Mouse (Mus musculus) adrenal gland, adult (tissue): ENCODE measurements around the gene Prr12.

Source experiments
- DNase-seq, 2 experiments: peaks; one replicate each; pipeline ENCODE4 v3.0.0; 2022 to 2023; ENCODE audit warnings: low spot score in 1 of 2; ENCODE audit not compliant: inconsistent age in 2 of 2

Prr12 gene

DNA sequence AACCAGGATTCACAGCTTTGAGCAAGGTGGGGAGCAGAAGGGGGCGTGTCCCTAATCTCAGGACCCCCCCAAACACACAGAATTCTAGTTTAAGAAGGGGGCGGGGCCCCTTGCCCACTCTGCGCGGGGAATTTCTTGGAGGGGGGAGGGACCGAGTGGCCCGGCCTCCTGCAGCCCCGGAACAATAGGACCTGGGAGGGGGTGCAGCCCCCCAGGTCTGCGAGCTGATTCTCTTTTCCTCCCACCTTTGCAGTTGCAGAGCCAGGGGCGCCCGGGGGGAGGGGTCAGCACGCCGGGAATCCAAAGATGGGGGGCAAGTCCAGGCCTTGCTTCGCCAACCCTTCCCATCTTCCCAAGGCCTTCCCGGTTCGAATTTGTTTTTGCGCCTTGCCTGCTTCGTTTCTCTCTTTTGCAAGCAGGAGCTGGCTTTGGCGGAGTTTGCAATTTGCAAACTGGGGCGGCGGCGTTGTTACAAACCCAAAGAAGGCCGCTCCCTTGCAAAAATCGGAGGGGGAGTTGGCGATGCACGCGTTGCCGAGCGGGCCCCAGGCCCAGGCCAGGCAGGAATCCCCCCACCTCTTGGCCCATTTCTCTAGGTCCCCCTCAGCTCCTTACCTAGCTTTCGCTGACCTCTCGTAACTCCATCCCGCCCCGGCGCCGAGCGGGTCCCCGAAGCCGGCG lies 360 bp downstream of the Prr12 start:
- DNase-seq: peak; percentile 66 to 87

DNA sequence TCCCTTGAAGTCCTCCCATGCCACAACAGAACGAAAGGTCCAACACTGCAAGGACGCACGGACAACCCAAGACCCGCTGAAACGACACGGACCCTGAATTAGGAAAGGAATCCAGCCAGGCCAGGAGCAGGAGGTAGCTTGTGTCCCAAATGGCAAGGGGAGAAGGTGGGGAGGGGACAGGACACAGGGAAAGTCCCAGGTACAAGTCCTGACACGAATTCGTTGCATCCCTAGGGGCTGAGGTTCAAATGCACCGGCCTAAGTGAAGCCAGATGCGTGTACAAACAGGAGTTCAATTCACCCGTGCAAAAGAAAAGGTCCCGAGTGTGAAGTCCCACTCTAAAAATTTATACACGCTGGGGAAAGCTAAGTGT lies 1.1 kb downstream of the Prr12 start:
- peak; percentile 29 to 72 for DNase-seq

DNA sequence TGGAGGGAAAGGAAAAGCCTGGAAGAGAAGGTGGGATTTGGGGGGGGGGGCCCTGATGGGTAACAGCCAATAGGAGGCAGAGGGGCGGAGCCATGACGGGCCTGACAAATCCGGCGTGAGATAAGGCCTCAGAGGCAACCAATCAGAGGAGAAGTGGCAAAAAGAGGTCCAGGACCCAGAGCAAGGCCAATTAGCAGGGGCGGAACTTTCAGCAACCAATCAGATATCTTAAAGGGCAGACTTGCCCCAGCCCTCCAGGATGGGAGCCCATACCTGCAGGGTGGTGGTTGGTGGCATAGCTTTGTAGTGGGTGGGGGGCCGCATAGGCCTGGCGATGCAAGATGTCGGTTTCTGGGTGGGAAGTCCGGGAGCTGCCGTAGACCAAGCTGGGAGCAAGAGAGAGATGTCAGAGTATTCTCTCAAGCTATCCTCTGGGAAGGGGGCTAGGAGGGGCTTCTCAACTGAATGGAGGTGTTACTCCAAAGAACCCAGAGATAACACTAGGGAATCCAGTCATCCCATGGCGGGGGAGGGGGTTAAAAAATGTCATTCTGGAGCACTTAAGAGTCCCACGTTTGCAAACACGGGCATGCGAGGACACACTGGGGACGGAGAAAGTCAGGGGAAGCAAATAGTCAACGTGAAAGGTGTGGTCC lies 1.6 kb downstream of the Prr12 start:
- peak; percentile 85 to 90 for DNase-seq

DNA sequence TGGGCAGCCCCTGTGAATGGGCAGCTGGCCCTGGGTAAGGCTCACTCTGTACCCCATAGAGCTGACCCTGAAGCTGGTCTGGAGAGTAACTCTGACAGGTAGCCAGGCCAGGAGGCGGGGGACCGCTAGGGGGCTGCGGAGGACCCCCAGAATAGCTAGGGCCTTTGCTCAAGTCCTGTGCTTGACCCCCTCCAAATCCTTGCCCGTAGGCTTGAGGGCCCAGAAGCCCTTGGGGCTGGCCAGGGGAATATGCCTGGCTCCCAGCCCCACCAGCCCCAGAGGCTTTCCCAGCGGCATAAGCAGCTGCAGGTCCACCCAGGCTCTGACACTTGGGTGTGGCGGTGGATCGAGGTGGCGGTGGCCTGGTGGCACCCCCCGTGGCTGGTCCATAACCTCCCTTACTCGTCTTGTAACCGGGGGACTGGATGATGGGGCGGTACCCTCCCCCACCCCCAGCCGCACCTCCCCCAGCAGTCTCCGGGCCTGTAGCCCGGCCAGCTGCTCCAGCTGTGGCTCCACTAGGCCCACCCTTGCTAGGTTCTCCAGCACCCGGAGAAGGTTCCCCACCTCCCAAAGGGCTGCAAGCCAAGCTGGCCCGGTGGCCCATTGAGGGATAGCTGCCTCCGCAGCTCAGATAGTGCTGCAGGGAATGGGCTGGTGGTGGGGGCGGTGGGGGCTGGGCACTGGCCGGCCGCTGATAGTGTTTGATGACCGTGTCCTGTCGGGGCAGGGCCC lies 3.6 kb downstream of the Prr12 start:
- no peak for DNase-seq

DNA sequence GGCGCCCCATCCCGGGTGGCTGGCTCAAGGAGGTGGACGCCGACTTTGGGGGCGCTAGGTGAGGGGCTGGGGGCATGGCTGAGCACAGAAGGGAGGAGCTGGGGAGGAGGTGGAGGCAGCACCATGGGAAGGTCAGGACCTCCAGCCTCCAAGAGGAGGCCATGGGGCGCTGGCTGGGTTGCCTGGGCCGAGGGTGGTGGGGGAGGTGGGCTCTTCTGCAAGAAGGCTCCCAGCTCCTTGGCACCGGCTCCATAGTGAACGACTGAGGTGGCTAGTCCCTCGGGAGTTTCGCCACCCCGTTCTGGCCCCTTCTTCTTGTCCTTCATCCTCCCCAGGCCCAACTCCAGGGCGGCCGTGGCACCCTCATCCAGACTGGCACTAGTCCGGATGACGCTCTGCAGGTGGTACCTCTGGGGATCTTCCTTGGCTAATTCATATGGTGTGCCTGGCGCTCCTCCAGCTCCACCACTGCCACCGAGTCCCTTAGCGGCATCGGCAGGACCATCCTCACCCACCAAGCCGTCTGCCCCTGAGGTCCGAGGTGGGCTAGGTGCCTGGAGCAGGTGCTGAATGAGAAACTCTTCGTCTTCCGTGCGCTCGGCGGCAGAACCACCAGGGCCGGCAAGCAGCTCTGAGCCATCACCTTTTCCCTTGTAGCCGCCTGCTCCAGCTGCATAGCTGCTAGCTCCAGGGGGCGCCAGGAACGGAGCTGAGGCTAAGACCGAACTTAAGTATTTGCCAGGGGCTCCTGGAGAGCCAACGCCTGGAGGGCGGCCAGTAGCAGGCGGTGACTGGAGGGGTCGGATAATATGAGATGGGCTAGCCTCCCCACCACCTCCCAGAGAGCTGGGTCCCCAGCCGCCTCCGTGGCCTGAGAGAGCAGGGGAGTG lies 4.4 kb downstream of the Prr12 start:
- no peak for DNase-seq

DNA sequence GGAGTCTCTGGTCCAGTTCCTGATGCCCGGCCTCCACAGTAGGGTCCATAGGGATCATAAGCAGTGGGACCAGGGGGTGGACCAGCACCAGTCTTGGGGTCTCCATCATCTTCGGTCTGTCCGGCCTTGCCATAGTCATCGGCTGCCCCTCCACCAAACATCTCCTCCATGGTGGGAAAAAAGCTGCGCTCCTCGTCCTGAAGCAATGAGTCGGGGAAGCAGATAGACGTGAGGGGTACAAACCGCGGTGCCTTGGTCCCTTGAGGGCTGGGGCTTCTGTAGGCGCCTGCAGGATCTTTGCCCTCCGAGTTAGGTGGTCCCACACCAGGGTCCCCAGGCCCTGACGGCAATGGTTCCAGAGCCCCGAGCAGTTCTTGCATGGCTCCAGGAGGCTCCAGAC lies 5.2 kb downstream of the Prr12 start:
- no peak for DNase-seq

DNA sequence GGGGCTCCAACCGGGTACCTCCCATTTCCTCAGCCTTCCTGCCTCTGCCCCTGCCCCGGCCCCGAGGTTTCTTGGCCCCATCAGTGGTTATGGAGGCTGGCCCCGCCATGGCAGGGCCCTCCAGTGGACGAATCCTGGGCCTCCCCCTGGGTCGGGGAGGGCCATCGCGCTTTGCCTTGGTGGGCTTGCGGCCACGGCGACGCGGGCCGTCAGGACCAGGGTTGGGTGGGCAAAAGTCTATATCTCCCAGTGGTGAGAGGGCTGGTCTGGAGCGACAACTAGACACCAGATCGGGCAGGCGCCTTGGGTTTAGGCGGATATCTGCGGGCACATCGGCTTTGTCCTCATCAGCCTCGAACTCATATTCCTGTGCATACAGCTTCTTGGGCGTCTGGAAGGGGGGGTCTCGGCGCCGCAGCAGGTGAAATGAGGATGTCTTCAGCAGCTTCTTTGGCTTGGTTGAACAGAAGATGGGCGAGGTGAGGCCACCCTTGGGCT lies 5.8 kb downstream of the Prr12 start:
- DNase-seq: no peak

DNA sequence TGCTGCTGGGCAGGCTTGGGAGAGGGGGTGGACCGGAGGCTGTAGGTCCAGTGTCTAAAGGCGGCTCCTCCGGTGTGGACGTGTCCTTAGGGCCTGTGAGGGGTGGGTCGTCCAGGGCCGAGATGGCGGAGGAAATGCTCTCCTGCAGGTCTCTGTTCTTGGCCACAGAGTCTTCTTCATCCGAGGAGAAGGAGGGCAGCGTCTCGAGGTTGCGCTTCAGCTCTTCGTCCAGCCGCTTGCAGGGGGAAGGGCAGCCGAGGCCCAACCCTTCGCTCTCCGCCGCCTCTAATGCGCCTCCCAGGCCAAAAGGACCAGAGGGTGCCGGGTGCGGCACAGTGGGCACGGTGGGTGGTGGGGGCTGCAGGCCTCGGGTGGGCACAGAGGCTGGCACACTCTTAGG lies 6.9 kb downstream of the Prr12 start:
- DNase-seq: peak; percentile 30 to 56

DNA sequence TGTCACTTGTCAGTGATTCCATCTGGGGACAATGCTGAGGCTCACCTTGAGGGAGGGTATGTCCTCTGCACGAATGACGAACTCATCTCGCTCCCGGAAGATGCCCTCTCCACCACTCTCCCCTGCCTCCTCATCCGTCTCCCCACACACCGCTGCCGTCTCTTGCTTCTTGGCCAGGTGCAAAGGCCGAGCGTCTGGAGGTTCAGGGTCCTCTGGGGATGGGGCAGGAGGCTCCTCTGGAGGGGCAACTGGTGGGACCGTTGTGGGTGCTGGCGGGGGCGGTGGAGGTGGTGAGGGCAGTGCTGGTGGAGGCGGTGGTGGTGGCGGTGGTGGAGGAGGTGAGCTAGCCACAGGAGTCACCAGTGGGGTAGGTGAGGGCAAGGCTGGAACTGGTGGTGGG lies 9.4 kb downstream of the Prr12 start:
- no peak for DNase-seq

DNA sequence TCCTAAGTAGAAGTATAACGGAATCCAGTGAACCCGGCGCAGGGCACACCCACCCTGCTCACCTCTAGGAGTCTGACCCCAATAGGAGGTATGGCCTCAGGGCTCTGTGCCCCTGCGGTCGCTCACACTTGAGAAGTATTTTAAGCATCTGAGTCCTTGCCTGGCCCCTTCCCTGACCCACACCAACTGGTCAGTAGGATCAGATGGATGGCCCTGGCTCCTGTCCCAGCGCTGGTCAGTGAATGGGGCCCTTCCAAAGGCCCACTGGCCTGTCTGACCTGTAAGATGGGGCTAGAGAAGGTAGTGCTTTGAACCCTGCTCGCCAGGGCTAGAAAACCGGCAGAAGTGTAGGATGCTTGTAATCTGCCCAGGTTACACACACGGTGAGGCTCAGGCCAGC lies 11.8 kb downstream of the Prr12 start:
- no peak for DNase-seq

DNA sequence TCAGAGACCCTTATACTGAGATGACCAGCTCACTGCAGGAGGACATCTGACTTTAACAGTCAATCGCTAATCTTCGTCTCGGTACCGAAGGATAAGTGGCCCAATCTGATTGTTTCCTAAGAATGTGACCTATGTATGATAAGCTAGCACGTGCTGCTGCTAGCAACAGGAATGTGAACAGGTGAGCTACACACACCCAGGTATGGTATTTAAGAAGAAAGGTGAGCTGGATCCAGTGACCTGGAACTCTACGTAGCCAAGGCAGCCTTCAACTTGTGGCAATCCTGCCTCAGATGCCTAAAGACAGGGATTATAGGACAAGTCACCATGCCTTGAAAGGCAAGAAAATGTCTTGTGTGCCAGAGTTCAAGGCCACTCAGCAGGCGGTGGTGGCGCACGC lies 14.3 kb downstream of the Prr12 start:
- DNase-seq: no peak

DNA sequence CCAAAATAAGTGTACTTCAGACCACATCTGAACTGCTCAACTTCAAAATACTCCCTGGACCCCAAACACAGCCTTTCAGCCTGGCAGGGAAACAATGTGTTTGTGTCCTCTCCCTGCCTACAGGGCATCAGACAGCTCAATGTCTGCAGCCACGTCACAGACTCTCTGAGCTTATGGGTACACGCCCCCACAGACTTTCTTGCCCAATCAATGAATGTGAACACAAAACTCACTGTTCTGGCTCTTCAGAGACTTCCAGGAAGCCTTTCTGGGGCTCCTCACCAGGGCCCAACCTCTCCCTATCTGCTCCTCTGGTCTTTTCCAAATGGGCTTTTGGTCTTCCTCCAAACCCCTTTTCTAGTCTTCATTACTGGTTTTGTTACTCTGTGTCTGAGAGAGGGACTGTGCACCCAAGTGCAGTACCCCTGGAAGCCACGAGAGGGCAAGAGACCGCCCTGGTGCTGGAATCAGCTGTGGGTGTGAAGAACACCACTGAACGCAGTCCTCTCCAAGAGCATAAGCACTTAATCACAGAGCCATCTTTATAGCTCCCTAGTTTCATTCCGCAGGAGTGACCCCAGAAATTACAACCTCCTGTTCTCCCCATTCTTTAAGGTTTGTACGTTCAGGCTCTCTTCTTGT lies 14.8 kb downstream of the Prr12 start:
- DNase-seq: peak; percentile 63 to 83

DNA sequence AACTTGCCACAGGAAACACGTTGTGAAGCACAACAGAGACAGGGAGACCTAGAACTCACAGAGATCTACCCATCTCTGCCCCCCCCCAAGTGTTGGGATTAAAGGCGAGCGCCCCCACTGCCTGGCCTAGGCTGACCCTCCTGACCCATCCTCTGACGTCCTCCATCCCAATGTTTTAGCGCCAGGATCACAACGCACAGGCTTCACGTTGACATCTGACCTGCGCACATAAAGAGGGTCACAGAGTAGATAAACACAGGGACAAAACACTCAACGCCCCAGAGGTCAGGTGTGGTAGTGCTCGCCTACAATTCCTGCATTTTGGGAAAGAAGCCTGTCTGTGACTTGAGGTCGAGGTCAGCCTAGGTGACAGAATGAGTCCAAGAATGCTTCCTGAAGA lies 16.0 kb downstream of the Prr12 start:
- DNase-seq: no peak

DNA sequence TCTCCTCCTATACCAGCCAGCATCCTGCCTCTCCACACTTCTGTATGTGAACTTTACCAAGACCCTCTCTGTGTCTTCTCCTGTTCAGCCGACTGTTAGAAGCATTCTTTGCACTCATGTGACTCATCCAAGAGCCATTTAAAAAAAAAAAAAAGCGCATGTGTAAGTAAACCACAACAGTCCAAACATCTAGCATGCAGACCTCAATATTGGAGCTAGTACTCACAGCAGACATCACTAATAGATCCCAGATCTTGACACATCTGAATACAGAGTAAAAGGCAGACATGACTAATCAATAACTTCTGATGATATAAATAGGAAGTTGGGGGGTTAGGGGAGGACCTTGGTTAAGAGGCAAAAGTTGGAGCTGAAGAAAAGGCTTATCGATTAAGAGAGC lies 17.1 kb downstream of the Prr12 start:
- DNase-seq: no peak

DNA sequence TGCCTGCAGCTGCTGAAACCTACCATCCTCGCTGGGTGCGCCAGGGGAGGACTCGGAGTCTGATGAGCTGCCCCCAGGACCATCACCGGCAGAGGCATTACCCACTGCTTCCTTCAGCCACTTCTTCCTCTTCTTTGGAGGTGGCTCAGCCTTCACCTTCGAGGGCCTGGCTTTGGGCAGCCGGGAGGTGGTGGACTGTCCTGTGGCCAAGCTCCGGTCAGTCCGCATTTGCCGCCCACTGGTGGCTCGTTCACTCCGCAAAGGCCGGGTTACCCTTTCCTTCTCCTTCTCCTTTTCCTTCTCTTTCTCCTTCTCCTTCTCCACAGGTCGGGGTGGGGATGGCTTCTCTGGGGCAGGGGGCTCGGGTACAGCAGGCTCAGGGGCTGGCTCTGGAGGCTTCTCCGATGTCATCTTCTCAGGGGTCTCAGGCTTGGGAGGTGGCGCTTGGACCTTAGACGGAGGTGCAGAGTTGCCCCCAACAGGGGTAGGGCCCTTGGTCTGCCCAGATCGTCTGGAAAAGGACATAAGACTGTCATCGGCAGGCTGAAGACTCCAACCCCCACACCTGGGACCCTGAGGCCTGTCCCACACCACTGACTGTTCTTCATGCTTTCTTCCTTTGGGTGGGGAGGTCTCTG lies 18.8 kb downstream of the Prr12 start:
- no peak for DNase-seq

DNA sequence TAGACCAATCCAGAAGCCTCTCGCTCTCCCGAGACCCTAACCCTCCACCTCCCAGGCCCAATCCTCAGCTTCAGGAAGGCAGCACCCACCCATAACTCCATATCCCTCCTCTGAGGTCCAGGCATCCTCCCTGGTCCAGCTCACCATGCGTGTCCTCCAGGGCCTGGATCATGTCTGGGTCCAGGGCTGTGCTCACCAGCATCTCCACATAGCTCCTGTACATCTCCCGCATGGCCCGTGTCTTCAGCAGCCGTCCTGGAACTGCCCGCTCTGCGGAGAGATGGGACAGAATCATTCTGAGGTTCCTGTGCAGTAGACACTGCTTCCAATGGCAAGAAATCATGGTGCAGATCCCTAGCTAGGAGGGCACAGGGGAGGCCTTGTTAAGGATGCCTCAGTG lies 21.8 kb downstream of the Prr12 start:
- DNase-seq: no peak

DNA sequence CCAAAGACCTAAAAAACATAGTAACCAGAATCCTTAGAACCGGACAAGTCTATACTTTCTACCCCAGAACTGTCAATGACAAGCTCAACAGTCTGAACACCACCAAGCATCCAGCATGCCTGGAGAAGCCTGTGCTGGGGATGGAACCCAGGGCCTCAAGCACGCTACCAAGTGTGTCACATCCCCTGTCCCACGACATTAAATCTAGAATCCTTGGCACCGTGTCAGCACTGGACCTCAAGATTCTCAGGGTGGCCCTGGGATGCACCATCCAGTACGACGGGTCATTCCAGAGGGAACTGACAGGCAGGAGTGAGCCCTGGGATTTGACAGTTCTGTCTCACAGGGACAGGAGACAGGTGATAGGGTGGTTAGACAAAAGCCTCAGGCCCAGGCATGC lies 22.7 kb downstream of the Prr12 start:
- no peak for DNase-seq

DNA sequence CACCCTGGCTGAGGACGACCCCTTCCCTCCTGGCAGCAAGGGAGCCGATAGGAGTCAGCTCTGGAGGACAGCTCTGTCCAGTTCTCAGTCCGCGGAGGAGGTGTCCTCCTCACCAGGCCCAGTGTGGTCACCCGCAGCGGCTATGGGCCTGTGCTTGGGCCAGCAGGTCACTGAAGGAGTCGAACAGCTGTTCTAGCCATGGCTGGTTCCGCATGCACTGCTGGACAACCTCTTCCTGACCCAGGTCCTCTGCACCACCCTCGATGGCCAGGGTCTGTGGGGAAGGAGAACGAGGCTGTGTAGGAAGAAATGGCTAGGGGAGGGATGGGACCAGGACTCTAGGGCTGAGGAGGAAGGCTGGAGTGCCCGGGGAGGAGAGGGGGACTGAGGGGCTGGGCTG lies 24.3 kb downstream of the Prr12 start:
- no peak for DNase-seq

DNA sequence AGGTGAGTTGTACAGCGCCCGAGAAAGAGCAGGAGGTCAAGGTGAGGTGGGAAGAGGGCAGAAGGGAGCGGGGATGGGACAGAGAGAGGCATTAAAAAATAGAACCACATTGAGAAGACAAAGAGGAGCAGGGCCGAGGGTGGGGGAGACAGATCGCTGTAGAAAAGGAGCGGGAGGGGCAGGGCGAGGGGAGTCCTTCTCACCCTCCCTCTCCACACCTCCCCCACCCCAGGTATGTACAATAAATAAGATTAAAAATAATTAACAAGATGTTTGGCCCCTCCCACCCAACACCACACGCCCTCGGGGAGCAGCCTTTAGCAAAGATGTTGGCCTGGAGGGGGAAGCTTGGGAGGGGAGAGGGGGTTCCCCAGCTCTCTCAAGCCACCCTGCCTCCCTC lies 24.9 kb downstream of the Prr12 start:
- DNase-seq: no peak

DNA sequence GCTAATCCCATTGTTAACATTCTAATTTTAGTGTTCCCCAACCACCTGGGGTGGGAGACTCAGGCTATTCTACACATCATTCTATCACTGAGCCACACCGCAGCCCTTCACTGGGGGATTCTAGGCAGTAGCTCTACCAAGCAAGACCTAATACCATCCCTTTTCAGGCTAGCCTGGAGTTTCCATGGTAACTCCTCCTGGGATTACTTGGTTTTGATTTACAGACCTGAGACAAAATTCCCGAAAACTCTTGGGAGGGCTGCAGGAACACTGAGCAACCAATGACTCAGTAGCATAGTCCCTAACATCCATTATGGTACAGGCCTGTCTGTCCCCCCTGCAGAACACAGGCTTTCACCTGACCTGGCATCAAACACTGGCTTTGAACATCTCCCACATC lies 26.4 kb downstream of the Prr12 start:
- no peak for DNase-seq
